Mouse (Mus musculus): ENCODE data around the gene Fcgbp.
"Not testable (repeated sequence)": the region's sequence is repeated elsewhere in the genome, so short reads cannot be mapped to it uniquely, and the experiment has no call there.

Gene Fcgbp

DNA sequence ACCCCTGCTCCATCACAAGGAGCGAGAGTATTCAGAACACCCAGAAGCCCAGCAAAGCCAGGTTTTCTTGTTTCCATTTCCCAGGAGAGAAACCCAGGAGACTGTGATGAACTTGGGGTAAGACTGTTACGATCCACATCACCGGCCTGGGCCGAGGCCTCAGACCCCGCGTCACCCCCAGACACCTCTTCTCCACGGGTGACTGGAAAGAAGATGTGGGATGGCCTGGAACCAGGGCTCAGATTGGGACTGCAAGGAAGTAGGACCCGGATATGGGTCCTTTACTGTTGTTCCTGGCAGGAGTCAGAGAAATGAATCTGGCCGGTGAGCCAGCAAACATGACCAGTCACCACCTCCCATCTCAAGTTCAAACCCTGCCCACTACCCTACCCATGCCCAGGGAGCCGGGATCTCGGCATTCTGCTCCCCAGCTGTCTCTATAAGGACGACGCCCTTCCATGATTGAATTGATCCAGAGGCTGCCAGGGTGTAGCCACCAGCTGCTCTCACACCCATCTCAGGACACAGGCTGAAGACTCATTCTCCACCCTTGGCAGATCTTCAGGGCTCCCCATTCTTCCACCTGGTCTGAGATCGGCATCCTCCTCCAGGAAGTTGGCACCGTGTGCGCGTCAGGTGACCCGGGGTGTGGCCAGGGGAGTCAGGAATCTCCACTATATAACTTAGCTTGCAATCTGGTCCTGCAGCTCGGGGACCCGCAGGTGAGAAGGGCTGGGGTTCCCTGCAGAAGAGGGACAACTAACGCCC, at the start of gene Fcgbp:
Fcgbp (plus strand) TSS at position 706 of the 768 bp plus-strand sequence.
- no peak for DNase-seq (ENCODE audit: low spot score)

DNA sequence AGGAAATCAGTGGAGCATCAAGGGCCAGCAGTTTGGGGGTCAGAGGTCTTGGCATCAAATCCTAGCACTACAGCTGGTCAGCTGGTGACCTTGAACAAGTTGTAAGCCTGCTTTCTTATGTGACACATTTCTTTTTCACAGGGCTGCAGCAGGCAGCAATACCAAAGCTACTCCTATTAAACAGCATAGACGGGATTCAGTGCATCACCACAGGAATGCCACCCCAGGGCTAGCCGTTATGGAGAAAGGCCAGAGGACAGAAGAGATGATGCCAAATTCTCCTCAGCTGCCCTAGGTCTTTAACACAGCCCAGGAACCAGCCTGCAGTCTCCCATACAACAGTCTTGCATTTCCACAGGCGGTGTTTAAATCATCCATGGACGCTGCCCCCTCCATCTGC, 26.5 kb upstream of the Fcgbp start:
- DNase-seq (ENCODE audit: low spot score), result no peak

DNA sequence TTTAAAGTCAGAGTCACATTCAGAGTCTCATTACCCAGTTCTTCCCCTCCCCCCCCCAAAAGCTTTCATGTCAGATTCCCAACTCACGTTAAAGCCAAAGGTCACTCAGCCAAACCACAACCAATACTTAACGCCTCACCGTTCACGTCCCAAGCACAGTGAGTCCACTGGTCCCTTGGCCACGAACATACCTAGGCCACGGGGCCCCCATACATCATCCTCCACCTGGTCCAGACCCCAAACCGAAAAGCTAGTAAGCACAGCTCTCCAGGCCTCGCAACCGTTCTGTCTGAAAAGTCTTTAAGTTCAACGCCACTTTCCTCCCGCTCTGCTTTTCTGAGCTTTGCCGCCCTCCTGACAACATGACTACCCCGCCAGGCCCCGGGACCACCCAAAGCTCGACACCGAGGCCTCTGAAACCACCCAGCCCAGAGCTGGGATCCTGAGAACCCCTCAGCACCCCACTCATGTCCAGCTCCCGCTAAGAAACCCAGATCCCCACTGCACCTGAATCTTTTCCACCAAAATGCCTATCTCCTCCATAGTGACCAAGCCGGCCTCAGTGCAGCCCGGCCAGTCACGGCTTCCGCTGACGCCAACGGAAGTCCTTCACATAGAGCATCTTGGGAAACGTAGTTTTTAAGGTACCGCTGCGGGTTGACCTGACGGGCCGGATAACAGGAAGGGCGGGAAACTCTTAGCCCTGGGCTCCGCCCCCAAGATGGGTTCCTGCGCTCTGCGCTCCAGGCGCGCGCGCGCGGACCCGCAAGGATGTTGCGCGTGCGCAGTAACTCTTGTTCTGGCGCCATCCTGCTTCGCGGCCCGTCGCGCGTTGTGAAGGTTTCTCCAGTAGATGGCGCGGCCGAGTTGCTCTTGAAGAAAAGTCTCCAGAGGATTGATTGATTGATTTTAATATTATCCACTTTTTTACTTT, 21.3 kb upstream of the Fcgbp start, which contains the start of gene Psmc4:
Psmc4 (minus strand) TSS at position 626 of the 934 bp plus-strand sequence.
- peak; percentile 98 for DNase-seq (ENCODE audit: low spot score)

DNA sequence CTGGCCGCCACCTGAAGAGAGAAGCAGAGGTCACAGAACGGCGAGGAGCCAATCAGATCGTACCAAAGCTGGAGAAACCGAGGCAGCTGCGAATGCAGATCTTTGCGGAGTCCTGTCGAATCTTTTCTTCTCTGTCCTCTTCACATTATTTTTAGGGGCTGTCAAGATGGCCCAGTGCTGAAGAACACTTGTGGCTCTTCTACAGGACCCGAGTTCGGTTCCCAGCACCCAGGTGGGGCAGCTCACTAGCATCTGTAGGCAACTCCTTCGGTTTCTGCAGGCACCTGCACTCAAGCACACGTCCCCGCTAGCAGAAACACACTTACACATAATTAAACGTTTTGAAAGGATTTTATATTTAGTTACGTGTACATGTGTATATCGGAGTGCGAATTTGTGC, 20.5 kb upstream of the Fcgbp start:
- DNase-seq (ENCODE audit: low spot score), result no peak

DNA sequence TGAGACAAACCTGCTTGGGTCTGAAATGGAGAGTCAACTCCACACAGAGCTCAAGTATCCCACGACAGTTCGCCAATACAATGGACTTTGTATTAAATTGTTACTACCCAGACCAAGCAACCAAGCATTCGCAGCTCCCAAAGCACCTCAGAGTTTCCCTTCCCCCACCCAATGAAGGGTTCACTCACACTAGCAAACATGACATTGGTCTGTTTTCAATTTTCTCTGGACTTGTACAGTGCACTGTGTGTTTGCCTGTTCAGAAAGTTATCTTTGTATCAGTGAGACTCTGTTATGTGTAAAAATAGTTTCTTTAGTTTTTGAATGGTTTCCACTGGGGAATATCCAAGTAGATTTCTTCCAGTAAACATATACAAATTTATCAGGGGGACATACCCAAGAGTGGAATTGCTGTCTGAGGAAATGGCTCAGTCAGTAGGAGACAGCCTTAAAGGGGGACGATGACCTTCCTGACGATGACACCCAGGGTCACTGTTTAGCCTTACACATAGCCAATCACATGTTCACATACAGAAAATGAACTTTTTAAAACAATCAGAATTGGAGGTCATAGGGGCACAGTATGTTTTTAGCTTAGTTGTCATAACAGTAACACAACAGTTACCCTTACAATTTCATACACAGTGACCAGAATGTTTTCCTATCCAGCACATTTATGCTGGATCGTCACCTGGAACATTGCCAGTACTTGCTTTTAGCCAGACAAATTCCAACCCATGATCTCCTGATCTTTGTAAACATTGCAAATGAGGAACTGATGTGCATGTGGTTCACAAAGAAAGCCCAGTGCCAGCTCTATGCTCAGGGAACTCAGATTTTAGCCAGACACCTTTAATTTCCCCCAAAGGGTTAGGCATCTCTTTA, 17.7 kb upstream of the Fcgbp start:
- DNase-seq (ENCODE audit: low spot score), result no peak

DNA sequence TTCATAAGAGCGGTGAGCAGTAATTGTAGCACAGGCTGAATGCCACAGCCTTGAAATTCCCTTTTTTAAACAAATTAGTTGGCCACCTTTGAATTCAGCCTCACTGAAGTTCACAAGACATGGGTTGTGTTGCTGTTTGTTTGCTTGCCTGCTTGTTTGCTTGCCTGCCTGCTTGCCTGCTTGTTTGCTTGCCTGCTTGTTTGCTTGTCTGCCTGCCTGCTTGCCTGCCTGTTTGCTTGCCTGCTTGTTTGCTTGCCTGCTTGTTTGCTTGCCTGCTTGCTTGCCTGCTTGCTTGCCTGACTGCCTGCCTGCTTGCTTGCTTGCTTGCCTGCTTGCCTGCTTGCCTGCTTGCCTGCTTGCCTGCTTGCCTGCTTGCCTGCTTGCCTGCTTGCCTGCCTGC, 11.1 kb upstream of the Fcgbp start:
- DNase-seq (ENCODE audit: low spot score), result no peak

DNA sequence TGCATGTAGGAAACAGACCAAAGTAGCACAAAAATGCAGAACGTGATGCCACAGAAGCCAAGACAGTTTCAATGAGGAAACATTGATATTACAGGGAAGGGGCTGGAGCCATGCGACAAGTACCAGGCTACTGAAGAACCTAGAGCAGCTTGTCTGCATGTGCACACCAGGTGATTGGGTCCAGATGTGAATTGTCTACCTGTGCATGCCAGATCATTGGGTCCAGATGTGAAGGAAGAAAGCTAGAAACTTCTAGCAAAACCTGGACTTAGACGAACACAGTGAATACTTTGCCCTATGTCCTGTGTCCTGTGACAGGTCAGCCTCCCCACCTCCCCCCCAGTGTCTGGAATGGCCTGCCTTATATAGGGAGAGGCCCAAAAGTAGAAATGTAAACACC, 2.4 kb upstream of the Fcgbp start:
- no peak for DNase-seq (ENCODE audit: low spot score)

DNA sequence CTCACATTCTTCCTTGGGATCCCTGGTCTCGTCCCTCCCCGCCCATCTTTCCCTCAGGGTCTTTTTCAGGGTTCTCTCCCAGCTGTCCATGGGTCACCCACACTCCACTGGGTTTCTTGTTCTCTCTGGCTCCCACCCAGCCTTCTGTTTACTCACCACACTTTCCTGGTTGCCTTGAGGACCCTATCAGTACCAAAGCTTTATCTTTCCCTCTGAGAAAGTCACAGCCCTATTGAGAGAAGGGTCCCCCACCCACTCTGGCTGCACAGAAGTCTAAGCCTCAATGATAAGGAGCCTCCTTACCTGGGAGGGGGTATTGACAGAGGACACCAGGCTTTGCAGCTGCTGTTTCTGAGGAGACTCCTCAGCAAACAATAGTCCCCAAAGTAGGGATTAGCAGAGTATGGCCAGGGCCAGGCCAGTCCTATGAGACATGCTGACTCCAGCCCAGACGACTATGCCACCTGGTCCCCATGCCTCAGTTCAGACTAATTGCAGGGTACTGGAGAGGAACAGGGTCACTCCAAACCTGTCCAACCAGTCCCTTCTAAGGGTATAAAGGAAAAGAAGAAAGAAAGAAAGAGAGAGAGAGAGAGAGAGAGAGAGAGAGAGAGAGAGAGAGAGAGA, 1.4 kb upstream of the Fcgbp start:
- DNase-seq (ENCODE audit: low spot score), result no peak

DNA sequence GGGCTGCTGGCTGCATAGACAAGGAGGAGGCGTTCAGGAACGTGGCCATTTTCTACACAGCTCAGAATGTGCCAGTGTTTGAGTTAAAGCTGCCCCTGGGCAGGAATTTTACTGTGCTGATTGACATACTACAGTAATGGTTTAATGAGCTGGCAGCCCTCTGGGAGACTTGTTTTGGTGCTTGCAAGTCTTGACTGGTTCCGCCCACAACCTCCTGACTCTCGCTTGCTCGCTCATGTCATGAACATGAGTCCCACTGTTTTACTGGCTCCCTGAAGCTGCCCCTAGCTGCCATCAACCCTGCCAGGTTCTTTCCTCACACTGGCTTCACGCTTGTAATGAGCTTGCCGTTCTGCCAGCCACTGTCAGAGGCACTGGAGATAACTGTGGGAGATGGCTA, 13.2 kb downstream of the Fcgbp start:
- DNase-seq (ENCODE audit: low spot score), result no peak

DNA sequence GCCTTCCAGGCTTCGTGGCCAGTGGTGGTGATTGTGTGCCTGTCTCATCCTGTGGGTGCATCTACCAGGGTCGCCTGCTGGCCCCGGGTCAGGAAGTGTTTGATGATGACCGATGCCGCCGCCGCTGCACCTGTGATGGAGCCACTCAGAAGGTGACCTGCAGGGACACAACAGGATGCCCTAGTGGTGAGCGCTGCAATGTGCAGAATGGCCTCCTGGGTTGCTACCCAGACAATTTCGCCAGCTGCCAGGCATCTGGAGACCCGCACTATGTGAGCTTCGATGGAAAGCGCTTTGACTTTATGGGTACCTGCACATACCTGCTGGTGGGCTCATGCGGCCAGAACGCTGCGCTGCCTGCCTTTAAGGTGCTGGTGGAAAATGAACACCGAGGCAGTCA, 15.2 kb downstream of the Fcgbp start:
- DNase-seq (ENCODE audit: low spot score), result no peak

DNA sequence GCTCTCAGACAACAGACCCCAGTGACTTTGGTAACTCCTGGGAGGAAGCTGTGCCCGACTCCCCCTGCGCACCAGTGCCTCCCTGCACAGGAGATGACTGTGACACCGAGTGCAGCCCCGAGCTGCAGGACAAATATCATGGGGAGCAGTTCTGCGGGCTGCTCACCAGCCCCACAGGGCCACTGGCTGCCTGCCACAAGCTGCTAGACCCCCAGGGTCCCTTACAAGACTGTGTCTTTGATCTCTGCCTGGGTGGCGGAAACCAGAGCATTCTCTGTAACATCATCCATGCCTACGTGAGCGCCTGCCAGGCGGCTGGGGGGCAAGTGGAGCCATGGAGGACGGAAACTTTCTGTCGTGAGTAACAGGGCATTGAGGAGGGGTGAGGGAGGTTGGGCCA, 22.5 kb downstream of the Fcgbp start:
- no peak for DNase-seq (ENCODE audit: low spot score)

DNA sequence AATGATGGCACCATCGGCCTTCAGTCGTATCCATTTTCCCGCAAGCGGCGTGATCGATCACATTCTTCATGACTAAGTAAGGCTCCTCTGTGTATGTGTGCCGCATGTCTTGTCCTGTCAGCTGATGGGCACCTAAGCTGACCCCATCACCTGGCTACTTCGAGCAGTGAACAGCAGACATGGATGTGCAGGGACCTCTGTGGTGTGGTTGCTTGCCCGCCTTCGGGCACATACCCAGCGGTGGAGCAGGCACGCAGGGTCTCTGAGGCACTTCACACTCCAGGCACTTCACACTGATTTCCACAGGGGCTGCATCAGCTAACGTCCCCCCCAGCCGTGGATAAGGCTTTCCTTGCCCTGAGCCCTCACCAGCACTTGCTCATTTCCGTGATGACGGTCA, 28.1 kb downstream of the Fcgbp start:
- no peak for DNase-seq (ENCODE audit: low spot score)

DNA sequence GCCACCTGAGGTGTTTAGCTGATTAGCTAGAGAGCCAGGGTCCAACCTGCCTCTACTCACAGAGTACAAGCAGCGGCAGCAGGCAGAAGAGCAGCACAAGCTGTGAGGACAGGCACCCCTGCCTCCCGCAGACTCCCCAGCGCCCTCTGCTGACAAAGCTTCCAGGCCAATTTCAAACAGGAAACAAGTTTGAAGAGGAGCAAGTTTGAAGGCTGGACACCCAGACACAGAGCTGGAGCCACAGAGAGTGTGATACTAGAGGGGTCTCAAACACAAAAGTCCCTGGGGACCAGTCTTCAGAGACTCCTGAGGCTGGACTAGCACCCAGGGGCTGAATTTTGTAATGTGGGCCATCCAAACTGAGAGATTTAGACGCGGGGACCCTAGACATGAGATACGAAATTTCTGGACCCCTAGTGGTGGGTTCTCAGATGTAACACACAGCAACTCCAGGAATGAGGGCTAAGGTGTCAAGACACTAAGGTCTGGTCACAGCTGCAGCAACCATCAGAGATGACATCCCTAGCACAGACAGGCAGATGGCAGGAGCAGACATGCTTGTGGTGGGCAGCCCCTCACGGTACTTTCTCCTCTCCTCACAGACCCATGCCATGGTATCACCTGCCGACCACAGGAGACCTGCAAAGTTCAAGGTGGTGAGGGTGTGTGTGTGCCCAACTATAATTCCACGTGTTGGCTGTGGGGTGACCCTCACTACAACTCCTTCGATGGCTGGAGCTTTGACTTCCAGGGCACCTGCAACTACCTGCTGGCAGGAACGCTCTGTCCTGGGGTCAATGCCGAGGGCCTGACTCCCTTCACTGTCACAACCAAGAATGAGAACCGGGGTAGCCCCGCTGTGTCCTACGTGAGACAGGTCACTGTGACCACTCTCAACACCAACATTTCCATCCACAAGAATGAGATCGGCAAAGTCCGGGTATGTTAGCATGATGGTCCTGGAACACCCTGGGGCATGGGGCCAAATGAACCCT, 29.9 kb downstream of the Fcgbp start:
- DNase-seq (ENCODE audit: low spot score), result peak; percentile 21

DNA sequence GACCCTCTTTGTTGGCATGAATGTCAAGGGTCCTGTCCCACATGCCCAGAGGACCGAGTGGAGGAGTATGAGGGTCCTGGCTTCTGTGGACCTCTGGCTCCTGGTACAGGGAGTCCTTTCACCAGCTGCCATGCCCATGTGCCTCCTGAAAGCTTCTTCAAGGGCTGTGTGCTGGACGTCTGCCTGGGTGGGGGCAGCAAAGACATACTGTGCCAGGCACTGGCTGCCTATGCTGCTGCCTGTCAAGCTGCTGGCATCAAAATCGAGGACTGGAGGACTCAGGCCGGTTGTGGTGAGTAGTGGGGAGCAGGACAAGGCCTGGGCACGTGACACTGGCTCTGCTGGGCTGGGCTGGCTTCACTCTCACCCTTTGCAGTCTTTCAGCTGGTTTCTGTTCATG, 31.9 kb downstream of the Fcgbp start:
- not testable (repeated sequence) for DNase-seq (ENCODE audit: low spot score)

DNA sequence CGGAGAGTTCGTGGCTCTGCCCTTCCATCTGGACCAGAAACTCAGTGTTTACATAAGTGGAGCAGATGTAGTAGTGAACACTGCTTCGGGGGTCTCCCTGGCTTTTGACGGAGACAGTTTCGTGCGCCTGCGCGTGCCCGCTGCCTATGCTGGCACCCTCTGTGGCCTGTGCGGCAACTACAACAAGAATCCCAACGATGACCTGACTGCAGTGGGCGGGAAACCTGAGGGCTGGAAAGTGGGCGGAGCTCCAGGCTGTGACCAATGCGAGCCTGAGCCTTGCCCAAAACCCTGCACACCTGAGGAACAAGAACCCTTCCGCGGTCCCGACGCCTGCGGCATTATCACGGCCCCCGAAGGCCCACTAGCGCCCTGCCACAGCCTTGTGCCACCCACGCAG, 33.6 kb downstream of the Fcgbp start:
- DNase-seq (ENCODE audit: low spot score), result no peak

DNA sequence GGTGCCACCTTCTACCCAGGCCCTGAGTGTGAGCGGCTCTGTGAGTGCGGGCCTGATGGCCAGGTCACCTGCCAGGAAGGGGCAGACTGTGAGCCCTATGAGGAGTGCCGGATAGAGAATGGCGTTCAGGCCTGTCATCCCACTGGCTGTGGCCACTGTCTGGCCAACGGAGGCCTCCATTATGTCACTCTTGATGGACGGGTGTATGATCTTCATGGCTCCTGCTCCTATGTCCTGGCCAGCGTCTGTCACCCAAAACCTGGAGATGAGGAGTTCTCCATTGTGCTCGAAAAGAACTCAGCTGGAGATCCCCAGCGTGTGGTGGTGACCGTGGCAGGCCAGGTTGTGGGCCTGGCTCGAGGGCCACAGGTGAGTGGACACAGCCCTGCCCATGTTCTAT, 35.2 kb downstream of the Fcgbp start:
- DNase-seq (ENCODE audit: low spot score), result no peak

DNA sequence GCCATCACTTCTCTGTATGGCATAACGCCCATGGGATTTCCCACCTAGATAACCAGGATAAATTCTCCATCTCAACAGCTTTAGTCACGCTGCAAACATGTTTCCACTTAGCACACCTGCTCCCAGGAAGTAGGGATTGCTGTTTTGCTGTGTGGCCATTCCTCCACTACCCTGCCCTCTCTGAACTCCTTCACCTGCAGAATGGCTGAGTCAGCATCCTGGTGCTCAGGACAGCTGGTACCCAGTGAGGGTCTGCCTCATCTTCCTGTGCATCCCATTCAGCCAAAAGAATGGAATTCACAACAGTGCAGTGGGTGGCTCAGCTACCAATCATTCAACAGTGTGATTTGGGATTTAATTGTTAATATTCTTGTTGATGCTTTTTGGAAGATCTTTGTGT, 43.6 kb downstream of the Fcgbp start:
- no peak for DNase-seq (ENCODE audit: low spot score)

DNA sequence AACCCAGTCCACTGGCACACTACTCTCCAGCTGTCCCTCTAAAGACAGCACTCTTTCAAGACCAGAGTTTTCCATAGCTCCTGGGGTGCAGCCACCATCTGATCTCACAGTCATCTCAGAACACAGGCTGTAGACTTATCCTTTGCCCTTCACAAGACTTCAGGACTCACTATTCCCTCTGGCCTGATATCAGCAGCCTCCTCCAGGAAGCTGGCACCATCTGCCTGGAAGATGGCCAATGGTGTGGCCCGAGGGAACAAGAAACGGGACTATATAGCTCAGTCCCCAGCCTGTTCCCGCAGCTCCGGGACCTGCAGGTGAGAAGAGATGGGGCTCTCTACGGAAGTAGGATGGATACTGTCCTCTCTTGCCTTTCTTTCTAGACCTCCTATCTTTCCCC, 58.1 kb downstream of the Fcgbp start, which contains the start of gene 9530053A07Rik:
9530053A07Rik (plus strand) TSS at position 301 of the 400 bp plus-strand sequence.
- DNase-seq (ENCODE audit: low spot score), result no peak

DNA sequence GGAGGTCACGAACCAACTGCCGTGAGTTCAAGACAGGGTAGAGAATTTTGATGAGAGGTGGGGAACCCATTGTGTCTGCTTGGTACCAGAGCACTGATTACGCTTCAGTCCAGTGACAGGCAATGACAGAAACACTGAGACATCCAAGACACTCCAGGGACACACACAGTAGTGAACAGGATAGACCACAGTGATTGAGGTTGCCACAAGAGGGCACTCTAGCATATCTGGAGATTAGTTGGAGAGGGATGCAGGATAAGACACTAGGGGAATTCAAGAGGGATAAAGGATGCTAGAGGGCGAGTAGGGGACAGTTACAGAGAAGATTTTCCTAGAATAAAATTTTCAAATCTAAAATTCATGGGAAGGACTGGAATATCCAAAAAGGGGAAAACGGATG, 66.6 kb downstream of the Fcgbp start:
- peak; percentile 45 for DNase-seq (ENCODE audit: low spot score)

DNA sequence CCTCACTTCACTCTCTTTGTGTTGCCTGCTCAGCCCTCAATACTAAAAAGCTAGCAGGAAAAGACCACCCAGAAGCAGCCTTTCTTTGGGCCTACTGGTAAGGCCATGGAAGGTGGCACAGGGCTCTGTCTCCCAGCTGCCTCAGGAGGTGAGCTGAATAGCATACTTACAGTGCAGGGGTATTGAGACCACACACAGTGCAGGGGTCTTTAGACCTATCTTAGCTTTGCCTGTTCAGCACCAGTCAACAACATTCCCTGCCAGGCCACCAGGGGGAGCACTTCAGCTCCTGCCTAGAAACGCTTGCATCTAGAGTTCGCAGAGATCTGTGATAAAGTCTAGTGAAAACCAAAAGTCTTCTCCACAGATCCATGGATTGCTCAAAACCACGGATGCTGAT, 77.2 kb downstream of the Fcgbp start:
- DNase-seq (ENCODE audit: low spot score), result peak; percentile 58
